ENCODE assay signal across 21 mouse cellular contexts in genomic region chr10:93095827-93096226, GRCm38 (mm10). TPM values are rescaled to one million over a fixed set of nuclear protein-coding genes. Genes with fewer than 3 reads are reported as not detected.
DNase-seq lines count a peak whose midpoint lies in the region; ATAC-seq and TF ChIP-seq lines count a peak whose summit lies in the region.
"Had no signal": no experiment of that assay in that cellular context is flagged by ENCODE, and none has a peak within 500 bp of the region (broad histone marks: within the 10 kb centered on the region; RNA-seq: fewer than 3 reads in every experiment).

No protein-coding gene starts in this region.

- no peak for TF ChIP-seq POLR2A in bone marrow macrophage, adult 2 months (IDR thresholded peaks at IDR 0.05; ENCODE audit: borderline replicate concordance, low read depth, low read length)

- no peak for TF ChIP-seq CTCF in bone marrow macrophage, adult 2 months (IDR thresholded peaks at IDR 0.05; ENCODE audit: low read depth, low read length)

- no peak overlapping the region for H3K4me3 ChIP-seq in bone marrow macrophage, adult 2 months (ENCODE audit: insufficient read depth, low read length)
- no peak overlapping the region for H3K4me3 ChIP-seq in heart, embryonic 10.5 days
- H3K4me3 ChIP-seq: embryonic facial prominence, embryonic 12.5 days; forebrain, embryonic 12.5 days; gastrocnemius, adult 2 months; heart, embryonic 15.5 days; hindbrain, embryonic 10.5 days; intestine, embryonic 15.5 days had no signal

- peak; percentile 37; the same call in 1 of the 2 replicates for ATAC-seq in granulocyte monocyte progenitor cell, adult 5-6 weeks (replicated peaks; ENCODE audit: poor library complexity, severe bottlenecking)
- peak; percentile 57 for ATAC-seq in monocyte, adult 5-6 weeks (replicated peaks; ENCODE audit: insufficient number of reproducible peaks, low FRiP score, low TSS enrichment, poor library complexity, severe bottlenecking)
- ATAC-seq: forebrain, postnatal 0 days; intestine, embryonic 15.5 days had no signal

- 83% methylated on average over 4 of the region's 4 CpGs for WGBS in heart, embryonic 10.5 days

- H3K4me1 ChIP-seq in bone marrow macrophage, adult 2 months (ENCODE audit: control insufficient read depth, insufficient read depth, low read length): peaks cover 18% of the 10 kb centered on the region
- H3K4me1 ChIP-seq in heart, embryonic 10.5 days: no peaks in the 10 kb centered on the region
- H3K4me1 ChIP-seq: embryonic facial prominence, embryonic 12.5 days; forebrain, embryonic 12.5 days; hindbrain, embryonic 10.5 days; intestine, embryonic 15.5 days had no signal

- no peaks in the 10 kb centered on the region for H3K27me3 ChIP-seq in heart, embryonic 10.5 days (ENCODE audit: insufficient read depth, poor library complexity, severe bottlenecking)
- H3K27me3 ChIP-seq: CH12.LX; embryonic facial prominence, embryonic 12.5 days; forebrain, embryonic 12.5 days; heart, embryonic 15.5 days; intestine, embryonic 15.5 days had no signal

- H3K9me3 ChIP-seq in heart, embryonic 10.5 days: no peaks in the 10 kb centered on the region
- H3K9me3 ChIP-seq: embryonic facial prominence, embryonic 12.5 days; forebrain, embryonic 12.5 days; heart, embryonic 15.5 days; hindbrain, embryonic 10.5 days; intestine, embryonic 15.5 days had no signal

- DNase-seq in 416B (ENCODE audit: low read depth): peak; percentile 23
- no peak for DNase-seq in right cerebral cortex, adult 18-20 months
- no peak for DNase-seq in heart, embryonic 10.5 days (ENCODE audit: low spot score)
- no peak for DNase-seq in cerebellum, postnatal 36 days
- DNase-seq: adrenal gland, postnatal 25 days; cerebellum, adult 18-20 months; cerebellum, postnatal 10 days; forebrain, postnatal 0 days; gastrocnemius, adult 2 months; gastrocnemius, postnatal 25 days; heart, postnatal 14 days had no signal

- H3K27ac ChIP-seq in bone marrow macrophage, adult 2 months (ENCODE audit: insufficient read depth, low read depth, low read length): peak overlapping the region; percentile 79
- H3K27ac ChIP-seq in heart, embryonic 10.5 days: no peak overlapping the region
- H3K27ac ChIP-seq: embryonic facial prominence, embryonic 12.5 days; forebrain, embryonic 12.5 days; gastrocnemius, adult 2 months; heart, embryonic 15.5 days; hindbrain, embryonic 10.5 days; hindbrain, embryonic 14.5 days; intestine, embryonic 15.5 days had no signal

- H3K36me3 ChIP-seq in heart, embryonic 10.5 days: no peaks in the 10 kb centered on the region
- H3K36me3 ChIP-seq: embryonic facial prominence, embryonic 12.5 days; forebrain, embryonic 12.5 days; heart, embryonic 15.5 days; hindbrain, embryonic 10.5 days; intestine, embryonic 15.5 days had no signal

RNA-seq across cellular contexts. Expression of gene Cfap54, which starts 14.4 kb away (rescaled TPM):
- not detected in 2 replicates for polyA plus RNA-seq in bone marrow macrophage, adult 2 months (2012; ENCODE audit: insufficient read depth, insufficient read length, missing spikeins)
- total RNA-seq in granulocyte monocyte progenitor cell, adult 5-6 weeks (2014; fragmentation: Nextera tagmentation): 0.11 and 1.4 TPM in 2 replicates
- 0.69 and 0.82 TPM in 2 replicates for total RNA-seq in granulocyte monocyte progenitor cell, adult 5-6 weeks (2017)
- total RNA-seq in monocyte, adult 5-6 weeks (2017): 0.32 to 1.0 TPM (median 0.58 TPM) in 3 replicates
- 0.11 and 0.23 TPM in 2 replicates for polyA plus RNA-seq in heart, embryonic 10.5 days (2016; fragmentation: Nextera tagmentation; extraction: Ambion mirVana)
